Mouse (Mus musculus) frontal cortex, postnatal 36 days (tissue): ENCODE data around the gene H2-M9.

ENCODE experiments used
- DNase-seq, 2 experiments: peaks; one replicate each; pipeline ENCODE4 v3.0.0; 2022; ENCODE audit warnings: low spot score in 2 of 2

Gene H2-M9

DNA sequence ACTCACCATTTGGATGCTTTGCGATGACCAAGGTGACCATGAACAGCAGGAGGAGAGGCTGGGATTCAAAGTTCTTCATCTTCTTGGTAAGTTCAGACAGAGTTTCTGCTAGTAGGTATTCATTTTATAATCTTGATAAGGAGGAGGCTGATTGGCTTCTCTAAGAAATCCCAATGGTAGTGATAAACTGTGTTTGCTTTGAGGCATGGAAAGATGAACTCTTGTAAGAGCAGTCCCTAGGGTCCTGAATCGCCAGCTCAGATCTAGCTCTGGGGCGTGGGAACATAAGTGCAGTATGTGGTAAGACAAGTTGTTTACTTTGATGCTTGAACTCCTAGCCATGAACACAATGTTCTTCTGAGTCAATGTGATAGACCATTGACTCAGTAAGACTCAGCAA, at the start of gene H2-M9:
Gene H2-M9 (minus strand): TSS at position 101 of the 400 bp plus-strand sequence.
- DNase-seq: no peak

DNA sequence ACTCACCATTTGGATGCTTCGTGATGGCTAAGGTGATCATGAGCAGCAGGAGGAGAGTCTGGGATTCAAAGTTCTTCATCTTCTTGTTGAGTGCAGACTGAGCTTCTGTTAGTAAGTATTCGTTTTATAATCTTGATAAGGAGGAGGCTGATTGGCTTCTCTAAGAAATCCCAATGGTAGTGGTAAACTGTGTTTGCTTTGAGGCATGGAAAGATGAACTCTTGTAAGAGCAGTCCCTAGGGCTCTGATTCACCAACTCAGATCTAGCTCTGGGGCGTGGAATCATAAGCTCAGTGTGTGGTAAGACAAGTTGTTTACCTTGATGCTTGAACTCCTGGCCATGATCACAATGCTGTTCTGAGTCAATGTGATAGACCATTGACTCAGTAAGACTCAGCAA, 29.7 kb upstream of the H2-M9 start, which contains the start of gene H2-M1:
Gene H2-M1 (minus strand): TSS at position 101 of the 400 bp plus-strand sequence.
- DNase-seq: no peak
